Mouse (Mus musculus): ENCODE data around the gene Ccl6. TPM values are rescaled to one million over a fixed set of nuclear protein-coding genes. Genes with fewer than 3 reads are reported as not detected.

Ccl6 gene
- 3.9 and 6.2 TPM in 2 replicates for polyA plus RNA-seq (2012; rRNA removed)

DNA sequence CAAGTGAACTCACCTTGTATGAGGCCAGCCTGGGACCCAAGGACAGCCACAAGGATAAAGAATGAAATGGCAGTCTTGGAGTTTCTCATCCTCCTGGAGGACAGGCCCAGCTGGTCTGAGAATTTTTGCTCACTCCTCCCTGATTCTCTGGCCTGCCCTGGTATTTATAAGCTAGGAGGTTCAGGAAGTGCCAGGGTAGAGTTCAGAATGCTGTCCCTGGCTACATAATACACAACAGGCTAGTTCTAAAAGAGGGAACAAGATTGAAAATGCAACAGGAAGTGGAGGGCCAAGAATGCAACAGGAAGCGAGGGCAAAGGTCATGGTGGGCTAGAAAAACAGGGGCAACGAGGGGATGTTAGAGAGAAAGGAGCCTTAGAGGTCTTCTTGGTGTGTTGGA, at the start of gene Ccl6:
Ccl6 (minus strand) TSS at position 235 of the 400 bp plus-strand sequence.
- WGBS = 54% methylated on average over 2 of the region's 2 CpGs
- Histone ChIP-seq H3K27ac (ENCODE audit: insufficient read depth, low read depth, low read length) (peak within 1 kb of the TSS; percentile 56), H3K36me3 (ENCODE audit: control insufficient read depth, insufficient read depth, low read length) (no peaks in the 10 kb centered on the region), H3K27me3 (replicated peaks; ENCODE audit: control insufficient read depth, insufficient read depth, low read length) (no peaks in the 10 kb centered on the region), H3K4me3 (ENCODE audit: insufficient read depth, low read depth, low read length) (no peak within 1 kb of the TSS), H3K4me1 (ENCODE audit: control insufficient read depth, insufficient read depth, low read length) (no peaks in the 10 kb centered on the region)
- TF ChIP-seq POLR2A (IDR thresholded peaks at IDR 0.05; ENCODE audit: low read depth, low read length) (no peak), CTCF (conservative IDR thresholded peaks at IDR 0.05; ENCODE audit: insufficient read depth, insufficient read length, low read depth, low read length) (no peak)
- no peak for DNase-seq

DNA sequence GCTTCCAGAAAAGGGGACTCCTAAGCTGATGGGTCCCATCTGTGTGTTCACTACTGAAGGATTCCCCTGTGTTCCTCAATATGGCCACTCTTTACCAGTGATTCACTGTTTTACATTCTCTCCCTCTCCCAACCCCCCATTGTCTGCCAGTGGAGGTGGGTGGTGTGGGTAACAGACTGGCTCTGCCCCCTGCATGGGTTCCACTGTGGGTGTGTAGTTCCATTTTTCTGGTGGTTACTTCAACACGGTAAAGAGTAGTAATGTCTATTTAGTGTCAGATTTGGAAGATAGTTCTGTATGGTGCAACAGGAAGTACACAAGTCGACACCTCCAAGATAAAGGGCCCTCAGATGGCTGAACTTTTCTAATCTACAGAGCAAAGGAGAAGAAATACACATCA, 48.3 kb upstream of the Ccl6 start:
- DNase-seq = no peak
- Histone ChIP-seq H3K27me3 (replicated peaks; ENCODE audit: control insufficient read depth, insufficient read depth, low read length) (no peaks in the 10 kb centered on the region), H3K36me3 (ENCODE audit: control insufficient read depth, insufficient read depth, low read length) (no peaks in the 10 kb centered on the region), H3K27ac (ENCODE audit: insufficient read depth, low read depth, low read length) (no peak overlapping the region), H3K4me1 (ENCODE audit: control insufficient read depth, insufficient read depth, low read length) (0 out of 2 replicates have a peak, but pooled peaks cover 2% of the 10 kb centered on the region), H3K4me3 (ENCODE audit: insufficient read depth, low read depth, low read length) (no peak overlapping the region)
- no peak for TF ChIP-seq CTCF (conservative IDR thresholded peaks at IDR 0.05; ENCODE audit: insufficient read depth, insufficient read length, low read depth, low read length)
- TF ChIP-seq POLR2A (IDR thresholded peaks at IDR 0.05; ENCODE audit: low read depth, low read length) = no peak
- 77% methylated on average over 2 of the region's 2 CpGs for WGBS

GRCm38 (mm10) chr11:83640141-83640540, 47.3 kb upstream of the Ccl6 start:
- Histone ChIP-seq H3K4me1 (ENCODE audit: control insufficient read depth, insufficient read depth, low read length) (0 out of 2 replicates have a peak, but pooled peaks cover 2% of the 10 kb centered on the region), H3K27me3 (replicated peaks; ENCODE audit: control insufficient read depth, insufficient read depth, low read length) (no peaks in the 10 kb centered on the region), H3K36me3 (ENCODE audit: control insufficient read depth, insufficient read depth, low read length) (no peaks in the 10 kb centered on the region), H3K27ac (ENCODE audit: insufficient read depth, low read depth, low read length) (no peak overlapping the region), H3K4me3 (ENCODE audit: insufficient read depth, low read depth, low read length) (no peak overlapping the region)
- no peak for DNase-seq
- TF ChIP-seq POLR2A (IDR thresholded peaks at IDR 0.05; ENCODE audit: low read depth, low read length) = no peak
- no peak for TF ChIP-seq CTCF (conservative IDR thresholded peaks at IDR 0.05; ENCODE audit: insufficient read depth, insufficient read length, low read depth, low read length)
- 71% methylated on average over 5 of the region's 5 CpGs for WGBS

DNA sequence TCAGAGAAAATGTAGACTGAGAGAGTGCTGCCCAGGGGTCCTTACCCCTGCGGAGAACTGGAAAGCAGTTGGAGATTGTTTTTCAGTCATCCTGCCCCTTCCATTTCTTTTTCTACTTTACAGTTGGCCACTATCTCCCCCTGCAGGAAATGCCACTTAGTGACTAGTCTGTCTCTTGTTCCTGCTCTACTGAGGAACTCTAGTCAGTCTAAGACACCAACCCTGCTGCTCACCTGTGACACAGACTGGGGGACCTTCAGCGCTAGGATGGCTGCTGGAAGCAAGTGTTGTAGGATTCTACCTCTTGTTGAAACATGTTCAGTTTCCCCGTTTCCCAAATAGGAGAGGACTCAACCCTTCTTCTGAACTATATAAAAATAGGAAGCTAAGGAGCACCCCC, 46.6 kb upstream of the Ccl6 start:
- WGBS = 80% methylated on average over 3 of the region's 3 CpGs
- Histone ChIP-seq H3K27me3 (replicated peaks; ENCODE audit: control insufficient read depth, insufficient read depth, low read length) (no peaks in the 10 kb centered on the region), H3K27ac (ENCODE audit: insufficient read depth, low read depth, low read length) (no peak overlapping the region), H3K4me3 (ENCODE audit: insufficient read depth, low read depth, low read length) (no peak overlapping the region), H3K4me1 (ENCODE audit: control insufficient read depth, insufficient read depth, low read length) (0 out of 2 replicates have a peak, but pooled peaks cover 2% of the 10 kb centered on the region), H3K36me3 (ENCODE audit: control insufficient read depth, insufficient read depth, low read length) (no peaks in the 10 kb centered on the region)
- no peak for TF ChIP-seq POLR2A (IDR thresholded peaks at IDR 0.05; ENCODE audit: low read depth, low read length)
- TF ChIP-seq CTCF (conservative IDR thresholded peaks at IDR 0.05; ENCODE audit: insufficient read depth, insufficient read length, low read depth, low read length) = no peak
- peak; percentile 24 for DNase-seq

DNA sequence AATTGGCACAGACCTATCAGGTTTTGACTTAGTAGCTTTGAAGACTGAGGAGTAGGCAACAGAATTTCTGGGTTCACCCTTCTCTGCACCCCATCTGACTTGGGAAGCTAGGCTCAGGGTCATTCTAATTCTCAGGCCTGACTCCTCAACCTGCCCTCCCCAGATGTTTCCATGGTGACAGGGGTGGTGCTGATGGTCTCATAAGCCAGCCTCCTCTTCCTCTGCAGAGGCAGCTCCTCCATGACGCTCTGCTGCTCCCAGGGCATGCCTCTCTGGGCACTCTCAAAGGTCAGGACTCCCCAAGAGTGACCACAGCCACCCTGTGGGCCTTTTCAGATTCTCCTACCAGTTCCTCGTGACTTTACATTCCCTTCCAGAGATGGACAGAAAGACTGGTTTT, 46.0 kb upstream of the Ccl6 start:
- Histone ChIP-seq H3K4me1 (ENCODE audit: control insufficient read depth, insufficient read depth, low read length) (0 out of 2 replicates have a peak, but pooled peaks cover 2% of the 10 kb centered on the region), H3K27ac (ENCODE audit: insufficient read depth, low read depth, low read length) (no peak overlapping the region), H3K36me3 (ENCODE audit: control insufficient read depth, insufficient read depth, low read length) (no peaks in the 10 kb centered on the region), H3K27me3 (replicated peaks; ENCODE audit: control insufficient read depth, insufficient read depth, low read length) (no peaks in the 10 kb centered on the region), H3K4me3 (ENCODE audit: insufficient read depth, low read depth, low read length) (no peak overlapping the region)
- no peak for DNase-seq
- 57% methylated on average over 2 of the region's 2 CpGs for WGBS
- TF ChIP-seq CTCF (conservative IDR thresholded peaks at IDR 0.05; ENCODE audit: insufficient read depth, insufficient read length, low read depth, low read length) (no peak), POLR2A (IDR thresholded peaks at IDR 0.05; ENCODE audit: low read depth, low read length) (no peak)

DNA sequence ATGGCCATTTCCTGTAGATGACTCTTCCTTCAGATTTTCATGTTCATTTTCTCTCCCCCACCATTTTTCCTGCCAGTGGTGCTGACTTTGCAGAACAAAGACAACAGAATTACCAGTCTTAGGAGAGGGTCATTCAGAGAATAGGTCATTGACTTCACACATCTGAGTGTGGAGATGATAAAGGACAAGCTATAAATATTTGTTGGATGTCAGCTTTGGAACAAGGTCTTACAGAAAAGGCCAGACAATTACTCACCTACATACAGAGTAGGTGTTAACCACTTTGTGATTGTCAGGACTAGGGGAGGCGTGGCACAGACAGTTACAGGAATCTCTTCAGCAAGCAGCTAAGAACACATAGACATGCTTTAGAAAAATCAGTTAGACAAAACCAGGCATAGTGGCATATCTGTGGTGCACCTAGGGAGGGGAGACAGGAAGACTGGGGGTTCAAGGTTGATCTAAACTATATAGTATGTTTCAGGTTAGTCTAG, 43.9 kb upstream of the Ccl6 start:
- Histone ChIP-seq H3K4me1 (ENCODE audit: control insufficient read depth, insufficient read depth, low read length) (0 out of 2 replicates have a peak, but pooled peaks cover under 1% of the 10 kb centered on the region), H3K36me3 (ENCODE audit: control insufficient read depth, insufficient read depth, low read length) (no peaks in the 10 kb centered on the region), H3K27me3 (replicated peaks; ENCODE audit: control insufficient read depth, insufficient read depth, low read length) (no peaks in the 10 kb centered on the region), H3K4me3 (ENCODE audit: insufficient read depth, low read depth, low read length) (no peak overlapping the region), H3K27ac (ENCODE audit: insufficient read depth, low read depth, low read length) (no peak overlapping the region)
- TF ChIP-seq CTCF (conservative IDR thresholded peaks at IDR 0.05; ENCODE audit: insufficient read depth, insufficient read length, low read depth, low read length) (no peak), POLR2A (IDR thresholded peaks at IDR 0.05; ENCODE audit: low read depth, low read length) (no peak)
- no peak for DNase-seq
- WGBS = 86% methylated on average over 1 of the region's 1 CpGs

DNA sequence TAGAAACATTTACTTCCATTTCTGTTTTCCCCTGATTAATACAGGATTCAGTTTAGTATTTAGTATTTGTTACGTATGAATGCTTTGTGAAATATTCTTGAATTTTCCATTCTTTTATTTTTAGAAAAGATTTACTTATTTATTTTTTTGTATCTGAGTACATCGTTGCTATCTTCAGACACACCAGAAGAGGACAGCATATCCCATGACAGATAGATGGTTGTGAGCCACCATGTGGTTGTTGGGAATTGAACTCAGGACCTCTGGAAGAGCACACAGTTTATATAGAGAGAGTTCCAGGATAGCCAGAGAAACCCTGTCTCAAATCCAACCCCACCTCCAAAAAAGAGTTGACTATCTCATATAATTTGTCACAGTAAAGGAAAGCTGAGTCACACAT, 42.0 kb upstream of the Ccl6 start:
- no peak for DNase-seq
- 95% methylated on average over 2 of the region's 2 CpGs for WGBS
- Histone ChIP-seq H3K27me3 (replicated peaks; ENCODE audit: control insufficient read depth, insufficient read depth, low read length) (no peaks in the 10 kb centered on the region), H3K4me3 (ENCODE audit: insufficient read depth, low read depth, low read length) (no peak overlapping the region), H3K27ac (ENCODE audit: insufficient read depth, low read depth, low read length) (no peak overlapping the region), H3K36me3 (ENCODE audit: control insufficient read depth, insufficient read depth, low read length) (no peaks in the 10 kb centered on the region), H3K4me1 (ENCODE audit: control insufficient read depth, insufficient read depth, low read length) (peaks cover 6% of the 10 kb centered on the region; the same call in 1 of the 2 replicates)
- TF ChIP-seq CTCF (conservative IDR thresholded peaks at IDR 0.05; ENCODE audit: insufficient read depth, insufficient read length, low read depth, low read length) (no peak), POLR2A (IDR thresholded peaks at IDR 0.05; ENCODE audit: low read depth, low read length) (no peak)
